In genomic region chr16:18591047-18592018, GRCm38 (mm10) we compare ENCODE assay signal across 8 mouse cellular contexts. TPM values are rescaled to one million over a fixed set of nuclear protein-coding genes. Genes with fewer than 3 reads are reported as not detected.
DNase-seq lines count a peak whose midpoint lies in the region; ATAC-seq and TF ChIP-seq lines count a peak whose summit lies in the region.

No protein-coding gene starts in this region.

- no peak for TF ChIP-seq POLR2A in heart, adult 2 months (IDR thresholded peaks at IDR 0.05; ENCODE audit: insufficient read depth, low read depth, low read length)
- no peak for TF ChIP-seq POLR2A in brain, embryonic 14.5 days (IDR thresholded peaks at IDR 0.05; ENCODE audit: borderline replicate concordance, extremely low read depth, insufficient read depth, insufficient read length, poor library complexity, severe bottlenecking)

- intact Hi-C loops in heart, adult 2 months (cut with DNase I), result no loop called here

- no peaks in the 10 kb centered on the region for H3K79me2 ChIP-seq in heart, adult 2 months (replicated peaks; ENCODE audit: control insufficient read depth, insufficient read depth, low read length)

- H3K9ac ChIP-seq in heart, adult 2 months (ENCODE audit: low read depth, low read length), result 0 out of 2 replicates have a peak overlapping the region, but pooled peaks have one; percentile 22
- peak overlapping the region; percentile 18; the same call in 1 of the 2 replicates for H3K9ac ChIP-seq in hindbrain, embryonic 12.5 days
- no peak overlapping the region for H3K9ac ChIP-seq in midbrain, embryonic 14.5 days (replicated peaks; ENCODE audit: low read length)

- no peak for ATAC-seq in hindbrain, embryonic 12.5 days (ENCODE audit: low FRiP score)
- ATAC-seq in midbrain, embryonic 14.5 days (ENCODE audit: low FRiP score, low TSS enrichment), result no peak
- ATAC-seq in cerebellum, adult (ENCODE audit: insufficient number of reproducible peaks, low FRiP score, low TSS enrichment), result no peak

- WGBS in heart, adult 2 months, result 6% methylated on average over 59 of the region's 59 CpGs
- 2% methylated on average over 59 of the region's 59 CpGs for WGBS in hindbrain, embryonic 12.5 days
- WGBS in midbrain, embryonic 14.5 days, result 1% methylated on average over 59 of the region's 59 CpGs

- H3K9me3 ChIP-seq in hindbrain, embryonic 12.5 days (replicated peaks), result no peaks in the 10 kb centered on the region
- H3K9me3 ChIP-seq in midbrain, embryonic 14.5 days (ENCODE audit: control insufficient read depth, low read length), result no peaks in the 10 kb centered on the region

- TF ChIP-seq CTCF in heart, adult 2 months (IDR thresholded peaks at IDR 0.05), result peak; percentile 50
- TF ChIP-seq CTCF in brain, embryonic 14.5 days (IDR thresholded peaks at IDR 0.05; ENCODE audit: borderline replicate concordance, extremely low read depth, insufficient read depth, insufficient read length), result peak; percentile 35; the same call in 1 of the 2 replicates

- peak overlapping the region; percentile 39 for H3K4me2 ChIP-seq in hindbrain, embryonic 12.5 days (replicated peaks)
- H3K4me2 ChIP-seq in midbrain, embryonic 14.5 days (ENCODE audit: low read length), result peak overlapping the region; percentile 36

- H3K27ac ChIP-seq in heart, adult 2 months, result no peak overlapping the region
- no peak overlapping the region for H3K27ac ChIP-seq in hindbrain, embryonic 12.5 days
- no peak overlapping the region for H3K27ac ChIP-seq in midbrain, embryonic 14.5 days (replicated peaks; ENCODE audit: low read depth, low read length)

- H3K36me3 ChIP-seq in heart, adult 2 months (ENCODE audit: control insufficient read depth, insufficient read depth, low read length), result no peaks in the 10 kb centered on the region
- no peaks in the 10 kb centered on the region for H3K36me3 ChIP-seq in hindbrain, embryonic 12.5 days
- H3K36me3 ChIP-seq in midbrain, embryonic 14.5 days (ENCODE audit: control insufficient read depth, insufficient read depth, low read length), result no peaks in the 10 kb centered on the region

- H3K4me1 ChIP-seq in heart, adult 2 months (ENCODE audit: control insufficient read depth, insufficient read depth, low read length), result no peaks in the 10 kb centered on the region; the same call in 1 of the 2 replicates
- H3K4me1 ChIP-seq in hindbrain, embryonic 12.5 days, result peaks cover 36% of the 10 kb centered on the region
- peaks cover 9% of the 10 kb centered on the region; the same call in 1 of the 2 replicates for H3K4me1 ChIP-seq in midbrain, embryonic 14.5 days (ENCODE audit: control insufficient read depth, insufficient read depth, low read length)

- no peak for TF ChIP-seq EP300 in heart, adult 2 months (IDR thresholded peaks at IDR 0.05; ENCODE audit: insufficient read depth, low read depth, low read length)

- peaks cover 25% of the 10 kb centered on the region for H3K27me3 ChIP-seq in heart, adult 2 months (ENCODE audit: control insufficient read depth, insufficient read depth, low read length)
- peaks cover 86% of the 10 kb centered on the region for H3K27me3 ChIP-seq in hindbrain, embryonic 12.5 days
- peaks cover 70% of the 10 kb centered on the region for H3K27me3 ChIP-seq in midbrain, embryonic 14.5 days (ENCODE audit: control insufficient read depth, insufficient read depth, low read length)

- no peak for DNase-seq in heart, adult 2 months
- no peak for DNase-seq in heart, adult 9 months (ENCODE audit: low spot score in 2 of 2)
- no peak for DNase-seq in brain, embryonic 14.5 days (ENCODE audit: low read depth)
- peak; percentile 53 for DNase-seq in midbrain, embryonic 14.5 days
- DNase-seq in thymus, postnatal 4 days, result peak; percentile 84
- no peak for DNase-seq in right cerebral cortex, postnatal 14 days

- H3K4me3 ChIP-seq in heart, adult 2 months, result no peak overlapping the region
- H3K4me3 ChIP-seq in hindbrain, embryonic 12.5 days, result peak overlapping the region; percentile 16
- H3K4me3 ChIP-seq in midbrain, embryonic 14.5 days (replicated peaks; ENCODE audit: low read depth, low read length), result peak overlapping the region; percentile 13; the same call in 1 of the 2 replicates

RNA-seq across cellular contexts. Expression of gene Tbx1, which starts 0.9 kb away (rescaled TPM):
- total RNA-seq in heart, adult 2 months (2021), result 1 to 10 TPM in 1 of 2 experiments, under 1 TPM in 1; 0.68 to 1.1 TPM
- polyA plus RNA-seq in heart, adult 2 months (2012; rRNA removed), result 0.91 and 1.3 TPM in 2 replicates
- polyA plus RNA-seq in brain, embryonic 14.5 days (2012; rRNA removed), result 1.3 and 1.9 TPM in 2 replicates
- 15.4 and 15.5 TPM in 2 replicates for polyA plus RNA-seq in hindbrain, embryonic 12.5 days (2016; fragmentation: Nextera tagmentation; extraction: Ambion mirVana)
- polyA plus RNA-seq in midbrain, embryonic 14.5 days (2014; fragmentation: Nextera tagmentation; extraction: Ambion mirVana), result 0.27 and 0.34 TPM in 2 replicates

RNA-seq across cellular contexts. Expression of gene Gp1bb, which starts 30.9 kb away (rescaled TPM):
- total RNA-seq in heart, adult 2 months (2021), result 1 to 10 TPM in 1 of 2 experiments, under 1 TPM in 1; 0.86 to 3.5 TPM
- polyA plus RNA-seq in heart, adult 2 months (2012; rRNA removed), result 1.3 and 5.6 TPM in 2 replicates
- polyA plus RNA-seq in brain, embryonic 14.5 days (2012; rRNA removed), result 19.9 and 22.5 TPM in 2 replicates
- polyA plus RNA-seq in hindbrain, embryonic 12.5 days (2016; fragmentation: Nextera tagmentation; extraction: Ambion mirVana), result 10.1 and 11.1 TPM in 2 replicates
- 14.7 and 14.9 TPM in 2 replicates for polyA plus RNA-seq in midbrain, embryonic 14.5 days (2014; fragmentation: Nextera tagmentation; extraction: Ambion mirVana)

RNA-seq across cellular contexts. Expression of gene Gm49601, which starts 34.9 kb away (rescaled TPM):
- total RNA-seq in heart, adult 2 months (2021), result 1 to 10 TPM; 1.1 TPM
- 3.1 and 4.9 TPM in 2 replicates for polyA plus RNA-seq in heart, adult 2 months (2012; rRNA removed)
- 89.4 and 112 TPM in 2 replicates for polyA plus RNA-seq in brain, embryonic 14.5 days (2012; rRNA removed)
- polyA plus RNA-seq in hindbrain, embryonic 12.5 days (2016; fragmentation: Nextera tagmentation; extraction: Ambion mirVana), result 12.6 and 13.5 TPM in 2 replicates
- 9.9 and 15.2 TPM in 2 replicates for polyA plus RNA-seq in midbrain, embryonic 14.5 days (2014; fragmentation: Nextera tagmentation; extraction: Ambion mirVana)

RNA-seq across cellular contexts. Expression of gene Sept5, which starts 38.4 kb away (rescaled TPM):
- 1 to 10 TPM; 3.2 to 5.6 TPM for total RNA-seq in heart, adult 2 months (2021)
- polyA plus RNA-seq in heart, adult 2 months (2012; rRNA removed), result 7.1 and 7.3 TPM in 2 replicates
- polyA plus RNA-seq in brain, embryonic 14.5 days (2012; rRNA removed), result 266 and 348 TPM in 2 replicates
- polyA plus RNA-seq in hindbrain, embryonic 12.5 days (2016; fragmentation: Nextera tagmentation; extraction: Ambion mirVana), result 98.7 and 105 TPM in 2 replicates
- 175 and 200 TPM in 2 replicates for polyA plus RNA-seq in midbrain, embryonic 14.5 days (2014; fragmentation: Nextera tagmentation; extraction: Ambion mirVana)

Comparison
In these comparisons a context has a peak if more than half of its experiments do, and no peak if none do; other contexts are left out.
1. DNase-seq: peak in midbrain, embryonic 14.5 days (single experiment) and thymus, postnatal 4 days (single experiment); none in heart, adult 2 months (0 of 2), heart, adult 9 months (0 of 2), brain, embryonic 14.5 days (single experiment) and right cerebral cortex, postnatal 14 days (single experiment).